Mouse (Mus musculus) gastrocnemius, adult 8-10 months (tissue): ENCODE data around the gene Grid1. TPM values are rescaled to one million over a fixed set of nuclear protein-coding genes. Genes with fewer than 3 reads are reported as not detected.

ENCODE experiments used
- DNase-seq, 2 experiments: peaks; one replicate each; pipeline ENCODE4 v3.0.0; 2022; ENCODE audit warnings: low spot score in 2 of 2
- total RNA-seq, 4 experiments: library from RNA; stranded (reverse); gene quantifications; 2 replicates each; pipeline ENCODE4 v1.2.4; 2022

Gene Grid1
- total RNA-seq, 4 experiments from 2014 or later, result not detected

DNA sequence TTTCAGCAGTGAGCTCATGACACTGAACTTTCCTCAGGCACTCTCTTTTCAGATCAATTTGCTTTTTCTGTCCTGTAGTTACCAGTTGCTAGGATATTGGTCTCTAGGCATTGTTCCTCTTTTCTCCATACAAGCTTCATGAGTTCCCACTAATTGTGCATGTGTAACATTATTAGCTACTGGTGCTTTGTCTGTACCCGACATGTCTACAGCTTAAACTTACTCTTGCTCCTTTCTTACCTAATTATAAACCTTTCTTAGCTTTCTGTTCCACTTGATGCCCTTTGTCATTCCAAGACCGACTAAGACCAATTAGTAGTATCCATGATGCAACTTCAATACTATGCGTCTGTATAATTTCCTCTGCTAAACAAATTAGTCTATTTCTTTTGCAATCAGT lies 554.5 kb downstream of the Grid1 start:
- DNase-seq, result no peak

DNA sequence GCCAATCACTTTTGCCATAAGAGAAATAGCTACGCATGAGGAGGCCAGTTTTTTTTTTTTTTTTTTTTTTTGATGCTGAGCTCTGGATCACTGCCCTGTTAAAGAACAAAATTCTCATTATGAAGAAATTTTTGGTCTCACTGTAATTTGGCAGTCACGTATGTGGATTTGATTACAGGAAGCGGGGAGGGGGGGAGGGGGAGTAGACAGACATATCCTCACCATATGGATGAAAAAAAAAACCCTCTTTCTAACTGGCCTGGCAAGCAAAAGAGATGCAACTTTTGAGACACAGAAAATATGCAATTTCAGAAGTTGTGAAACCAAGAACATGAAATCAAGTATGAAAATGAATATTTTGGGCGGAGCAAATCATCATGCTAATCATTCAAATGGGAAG lies 573.7 kb downstream of the Grid1 start:
- no peak for DNase-seq

DNA sequence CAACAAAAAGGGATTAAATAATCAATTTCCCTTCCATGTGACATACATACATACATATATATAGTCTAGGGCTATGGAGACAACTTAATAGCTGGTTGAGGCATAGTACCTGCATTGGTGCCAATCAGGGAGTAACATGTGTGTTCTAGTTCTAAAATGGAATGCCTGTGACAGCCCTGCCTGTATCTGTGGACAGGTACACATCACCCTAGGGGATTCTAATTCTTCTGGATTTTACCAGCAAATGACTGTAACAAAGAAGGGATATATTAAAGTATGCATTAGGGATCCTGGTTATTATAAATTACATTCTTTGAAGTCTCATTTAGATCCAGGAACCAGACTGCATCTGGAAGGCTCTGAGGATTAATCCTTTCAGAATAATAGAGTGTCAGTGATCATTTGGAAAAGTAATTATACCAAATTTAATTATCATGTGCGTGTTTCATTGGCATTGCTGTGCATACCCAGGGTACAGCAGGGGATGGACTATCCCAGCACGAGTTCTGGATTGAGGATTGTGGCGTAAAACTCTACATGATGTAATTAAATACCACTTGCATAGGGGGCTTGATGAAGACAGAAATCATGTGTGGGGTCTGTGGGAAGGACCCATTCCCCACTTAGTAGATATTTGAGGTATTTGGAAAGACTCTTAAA lies 584.5 kb downstream of the Grid1 start:
- DNase-seq, result no peak

- no peak for DNase-seq
These were observed 610.4 kb downstream of the Grid1 start for GRCm38 (mm10) chr14:35430259-35430658.

DNA sequence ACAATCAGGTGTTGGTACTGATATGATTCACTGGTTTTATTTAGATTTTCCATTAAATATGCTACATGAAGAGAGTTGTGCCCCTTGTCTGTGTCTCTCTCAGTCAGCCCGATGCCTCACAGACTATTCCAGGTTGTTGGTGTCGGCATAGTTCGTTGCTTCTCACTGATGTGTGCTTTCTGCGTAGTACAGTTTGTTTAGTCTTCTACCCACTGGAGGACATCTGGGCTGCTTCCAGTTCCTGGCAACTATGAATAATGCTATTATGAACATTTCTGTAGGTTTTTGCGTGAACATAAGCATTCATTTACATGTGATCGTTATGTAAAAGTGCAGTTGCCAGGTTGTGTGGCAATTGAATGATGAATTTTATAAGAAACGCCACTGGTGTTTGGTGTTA lies 633.8 kb downstream of the Grid1 start:
- DNase-seq, result no peak

DNA sequence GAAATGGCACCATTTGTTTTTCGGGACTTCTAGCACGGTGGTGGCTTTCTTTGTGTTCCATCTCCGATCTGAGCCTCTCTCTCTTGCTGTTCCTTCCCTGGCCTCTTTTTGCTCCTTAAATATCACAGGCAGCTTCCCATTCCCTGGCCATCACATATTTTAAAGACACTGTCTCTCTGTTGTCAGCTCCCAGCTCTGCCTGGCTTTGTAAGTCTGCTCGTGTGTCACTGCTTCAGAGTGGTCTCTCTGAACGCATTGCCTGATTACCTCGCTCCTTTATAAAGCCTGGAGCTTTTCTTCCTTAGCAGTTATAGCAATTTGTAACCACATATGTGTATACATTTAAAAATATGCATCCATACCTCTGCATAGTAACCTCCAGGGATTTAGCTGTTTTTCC lies 648.3 kb downstream of the Grid1 start:
- DNase-seq, result no peak

DNA sequence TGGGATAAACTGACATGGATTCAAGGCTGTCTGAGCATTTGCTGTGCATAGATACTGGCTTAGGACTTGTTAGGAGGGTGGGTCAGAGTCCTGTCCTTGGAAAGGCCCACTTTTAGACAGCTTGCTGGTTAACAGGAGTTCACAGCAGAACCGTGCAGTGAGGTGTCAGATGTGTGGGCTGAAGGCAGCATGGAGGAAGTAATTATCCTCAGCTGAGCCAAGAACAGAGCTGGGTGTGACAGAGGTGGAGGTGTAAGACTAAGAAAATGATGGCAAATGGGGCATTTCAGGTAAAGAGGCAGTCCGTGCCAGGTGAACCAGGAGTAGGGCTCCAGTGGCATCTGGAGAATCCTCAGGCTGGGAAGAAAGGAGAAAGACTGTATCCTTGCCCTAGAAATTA lies 666.1 kb downstream of the Grid1 start:
- DNase-seq, result no peak

GRCm38 (mm10) chr14:35502324-35502723 lies 682.4 kb downstream of the Grid1 start:
- DNase-seq, result no peak

GRCm38 (mm10) chr14:35519402-35519801 lies 699.5 kb downstream of the Grid1 start:
- no peak for DNase-seq

- no peak for DNase-seq
These were observed 718.9 kb downstream of the Grid1 start for GRCm38 (mm10) chr14:35538835-35539234.

DNA sequence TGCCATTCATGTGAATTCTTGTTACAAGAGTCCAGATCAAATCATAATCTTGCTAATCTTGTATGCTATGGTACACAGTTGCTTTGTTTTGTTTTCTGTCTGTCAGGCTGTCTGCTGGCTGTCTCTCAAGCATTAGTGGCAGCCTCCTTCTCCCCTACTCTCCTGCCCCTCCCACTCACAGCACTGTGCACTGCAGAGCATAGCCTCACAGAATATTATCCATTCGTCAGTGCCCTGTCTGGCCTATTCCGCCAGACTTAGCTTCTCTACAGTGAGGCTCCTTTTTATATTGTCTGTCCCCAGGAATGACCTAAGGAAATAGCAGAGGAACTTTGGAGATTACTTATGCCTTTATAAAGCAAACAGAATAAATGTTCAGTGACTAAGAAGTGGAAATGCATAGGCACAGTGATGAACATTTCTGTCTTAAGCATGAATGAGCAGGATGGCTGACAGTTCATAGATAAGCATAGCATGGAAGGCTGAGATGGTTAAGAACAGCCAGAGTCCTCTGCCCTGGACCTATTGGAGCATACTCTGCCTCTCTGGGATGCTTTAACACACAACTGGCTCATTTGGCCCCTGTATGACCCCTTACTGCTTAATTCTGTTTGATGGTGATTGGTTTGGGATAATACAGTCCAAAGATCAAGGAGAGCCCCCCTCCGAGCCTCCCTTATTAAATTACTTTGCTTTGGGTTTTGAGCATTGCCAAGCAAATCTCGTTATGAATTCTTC lies 721.5 kb downstream of the Grid1 start:
- DNase-seq, result no peak

GRCm38 (mm10) chr14:35541992-35542380 lies 722.1 kb downstream of the Grid1 start:
- DNase-seq, result no peak

DNA sequence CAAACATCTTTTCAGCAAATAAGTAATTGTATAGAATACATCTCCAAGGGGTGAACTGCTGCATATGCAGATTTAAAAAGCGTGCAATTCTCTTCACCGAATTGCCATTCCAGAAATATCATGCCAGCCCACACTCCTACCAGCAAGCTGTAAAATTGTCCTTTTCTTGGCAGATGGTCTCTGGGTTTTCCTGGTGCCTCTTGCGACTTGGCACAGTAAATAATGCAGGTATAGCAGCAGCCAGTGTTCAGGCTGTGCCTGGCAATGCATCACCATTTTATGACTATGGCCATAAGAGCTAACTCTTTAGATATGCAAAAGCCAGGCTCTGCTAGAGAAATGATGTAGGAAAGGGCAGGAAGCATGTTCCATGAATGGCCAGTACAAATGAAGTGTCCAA lies 734.4 kb downstream of the Grid1 start:
- DNase-seq, result no peak

- no peak for DNase-seq
These were observed 741.5 kb downstream of the Grid1 start for GRCm38 (mm10) chr14:35561244-35561893.

DNA sequence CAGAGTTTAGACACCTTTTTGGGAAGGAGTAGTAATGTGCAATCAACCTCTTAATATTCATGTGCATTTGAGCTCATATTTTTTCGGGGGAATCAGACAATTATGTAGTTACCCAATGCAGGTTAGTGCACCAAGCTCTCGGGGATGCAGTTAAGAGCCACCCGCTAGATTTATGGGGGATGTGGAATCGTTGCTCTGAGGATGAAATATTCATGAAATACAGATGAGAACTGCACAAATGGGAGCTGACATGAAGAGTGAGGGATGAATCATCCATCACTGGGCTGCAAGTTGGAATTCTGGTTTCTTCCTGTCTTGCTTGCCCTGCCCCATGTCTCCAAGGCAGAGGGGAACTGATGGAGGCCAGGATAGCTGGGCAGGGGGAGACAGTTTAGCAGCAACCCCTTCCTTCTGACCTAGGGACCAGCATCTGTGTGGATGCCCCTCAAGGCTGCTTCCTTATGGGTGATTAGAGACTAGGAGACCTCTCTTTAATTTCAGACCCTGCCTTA lies 753.1 kb downstream of the Grid1 start:
- no peak for DNase-seq

DNA sequence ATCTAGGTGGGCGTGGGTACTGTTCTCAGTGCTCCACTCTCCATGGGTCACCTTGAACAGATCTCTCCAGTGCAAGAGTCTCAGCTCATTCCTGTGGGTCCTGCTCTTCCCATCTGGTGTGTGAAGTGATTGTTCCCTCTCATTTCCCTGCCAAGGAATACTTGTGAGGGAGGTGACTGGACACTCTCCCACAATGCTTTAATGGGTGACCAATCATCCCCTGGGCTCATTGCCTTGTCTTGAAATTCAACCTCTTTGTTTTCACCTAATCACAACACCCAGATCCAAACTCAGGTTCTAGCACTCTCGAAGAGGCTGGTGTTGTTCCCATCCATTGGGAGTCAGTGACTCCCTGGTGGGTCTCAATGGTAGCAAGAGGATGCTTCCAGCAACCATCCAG lies 754.6 kb downstream of the Grid1 start:
- DNase-seq, result no peak

DNA sequence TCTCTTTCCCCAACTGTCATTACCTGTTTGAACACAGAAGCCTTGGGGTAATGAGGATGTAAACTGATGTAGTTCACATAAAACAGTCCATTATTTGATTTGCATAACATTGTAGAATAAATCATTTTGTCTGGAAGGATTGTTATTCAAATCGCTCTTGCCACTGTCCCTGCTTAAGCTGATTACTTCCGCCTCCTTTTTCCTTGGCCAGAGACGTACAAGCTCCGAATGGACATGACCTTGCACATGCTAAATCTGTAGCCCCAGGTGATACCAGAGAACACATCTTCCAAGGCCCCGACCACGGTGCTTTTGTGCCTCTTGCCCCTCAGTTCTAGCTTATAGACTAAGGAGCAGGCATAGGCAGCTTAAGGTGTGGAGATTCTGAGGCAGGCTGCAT lies 755.4 kb downstream of the Grid1 start:
- no peak for DNase-seq

- DNase-seq, result no peak
These were observed 805.8 kb downstream of the Grid1 start for GRCm38 (mm10) chr14:35625749-35626148.
